Mouse (Mus musculus) megakaryocyte progenitor cell, adult 5-6 weeks (primary cell): ENCODE data around the gene Acsl5. TPM values are rescaled to one million over a fixed set of nuclear protein-coding genes. Genes with fewer than 3 reads are reported as not detected.

ENCODE experiments used
- ATAC-seq: replicated peaks from 2 replicates; pipeline ENCODE4 v1.8.0; 2016; ENCODE audit warnings: mild to moderate bottlenecking, moderate TSS enrichment, inconsistent platforms; ENCODE audit not compliant: poor library complexity
- total RNA-seq, 2 experiments: library from RNA; stranded (forward) in 1 of 2; stranded (reverse) in 1 of 2; fragments of 157-497, 149-512 nt in 1 of 2; fragments of 200-1000 nt in 1 of 2; gene quantifications; 2 replicates each; pipeline versions ENCODE4 v1.2.3 to v1.2.4; 2015 to 2017

Gene Acsl5
- total RNA-seq, 2 experiments from 2014 or later, result 114 to 141 TPM

- no peak for ATAC-seq
Measured at GRCm38 (mm10) chr19:55322604-55323003, 70.9 kb downstream of the Acsl5 start.

GRCm38 (mm10) chr19:55327510-55327909 lies 75.8 kb downstream of the Acsl5 start:
- ATAC-seq, result no peak

GRCm38 (mm10) chr19:55331776-55332175 lies 80.0 kb downstream of the Acsl5 start:
- ATAC-seq, result no peak

GRCm38 (mm10) chr19:55332641-55333268 lies 81.0 kb downstream of the Acsl5 start:
- ATAC-seq, result peak; percentile 99

- ATAC-seq, result no peak; the same call in 1 of the 2 replicates
Measured at GRCm38 (mm10) chr19:55335881-55336280, 84.1 kb downstream of the Acsl5 start.

GRCm38 (mm10) chr19:55336441-55336840 lies 84.7 kb downstream of the Acsl5 start:
- ATAC-seq, result no peak

- no peak for ATAC-seq
Measured at GRCm38 (mm10) chr19:55337066-55337465, 85.3 kb downstream of the Acsl5 start.

- no peak for ATAC-seq
Measured at GRCm38 (mm10) chr19:55337664-55338063, 85.9 kb downstream of the Acsl5 start.

GRCm38 (mm10) chr19:55340521-55340920 lies 88.8 kb downstream of the Acsl5 start:
- ATAC-seq, result no peak

GRCm38 (mm10) chr19:55341377-55341776 lies 89.6 kb downstream of the Acsl5 start:
- ATAC-seq, result no peak

GRCm38 (mm10) chr19:55342423-55342822 lies 90.7 kb downstream of the Acsl5 start:
- no peak for ATAC-seq

GRCm38 (mm10) chr19:55343274-55343673 lies 91.5 kb downstream of the Acsl5 start:
- no peak for ATAC-seq

Other genes with a start within 250 kb of the Acsl5 start
- gene Gpam, start 124.7 kb upstream of the Acsl5 start, total RNA-seq (2015), result 6.6 and 7.9 TPM in 2 replicates
- 12.5 and 14.2 TPM in 2 replicates for gene Gpam, start 124.7 kb upstream of the Acsl5 start, total RNA-seq (2017)
- not detected in 2 replicates for gene Tectb, start 71.2 kb upstream of the Acsl5 start, total RNA-seq (2015)
- gene Tectb, start 71.2 kb upstream of the Acsl5 start, total RNA-seq (2017), result not detected in 2 replicates
- not detected in 2 replicates for gene Gucy2g, start 10.7 kb upstream of the Acsl5 start, total RNA-seq (2015)
- gene Gucy2g, start 10.7 kb upstream of the Acsl5 start, total RNA-seq (2017), result not detected in 2 replicates
- 50.1 and 69.2 TPM in 2 replicates for gene Zdhhc6, start 64.1 kb downstream of the Acsl5 start, total RNA-seq (2015)
- 58.0 and 64.9 TPM in 2 replicates for gene Zdhhc6, start 64.1 kb downstream of the Acsl5 start, total RNA-seq (2017)
- 25.0 and 25.2 TPM in 2 replicates for gene Vti1a, start 64.4 kb downstream of the Acsl5 start, total RNA-seq (2015)
- 34.2 and 45.6 TPM in 2 replicates for gene Vti1a, start 64.4 kb downstream of the Acsl5 start, total RNA-seq (2017)